Mouse (Mus musculus): ENCODE data around the gene AI661453.

AI661453 gene

GRCm38 (mm10) chr17:47501531-47501930 lies 65.1 kb downstream of the AI661453 start:
- CTCF ChIA-PET, result interaction anchor here (0.8 to 1.2 kb wide), 2 partner anchors 9 to 22 kb away, joined by 3 to 5 read pairs; no protein-coding TSS in a partner anchor

- CTCF ChIA-PET, result interaction anchor here (0.8 to 1.2 kb wide), 2 partner anchors 9 to 21 kb away, joined by 3 to 5 read pairs; no protein-coding TSS in a partner anchor
Measured at GRCm38 (mm10) chr17:47501946-47502706, 65.7 kb downstream of the AI661453 start, which contains the start of gene Taf8. Gene Taf8 (minus strand): TSS chr17:47502292.

- CTCF ChIA-PET, result interaction anchor here (1.2 kb wide), 1 partner anchor 8 kb away, joined by 3 read pairs; no protein-coding TSS in a partner anchor
Measured at GRCm38 (mm10) chr17:47502707-47503045, 66.3 kb downstream of the AI661453 start.

GRCm38 (mm10) chr17:47503689-47504088 lies 67.3 kb downstream of the AI661453 start:
- CTCF ChIA-PET, result no interaction called here

GRCm38 (mm10) chr17:47504228-47504627 lies 67.8 kb downstream of the AI661453 start:
- CTCF ChIA-PET, result no interaction called here

- CTCF ChIA-PET, result interaction anchor here (0.7 kb wide), 1 partner anchor 119 kb away, joined by 3 read pairs; no protein-coding TSS in a partner anchor
Measured at GRCm38 (mm10) chr17:47504941-47505346, 68.5 kb downstream of the AI661453 start, which contains the start of gene Ccnd3. Gene Ccnd3 (plus strand): TSS chr17:47505051.

GRCm38 (mm10) chr17:47505566-47505965 lies 69.2 kb downstream of the AI661453 start:
- CTCF ChIA-PET, result interaction anchor here (0.7 kb wide), 2 partner anchors 11 to 119 kb away, joined by 3 to 7 read pairs; no protein-coding TSS in a partner anchor

GRCm38 (mm10) chr17:47506042-47506441 lies 69.6 kb downstream of the AI661453 start:
- CTCF ChIA-PET, result interaction anchor here (0.7 kb wide), 1 partner anchor 12 kb away, joined by 7 read pairs; no protein-coding TSS in a partner anchor

- CTCF ChIA-PET, result no interaction called here
Measured at GRCm38 (mm10) chr17:47506697-47507096, 70.3 kb downstream of the AI661453 start.

GRCm38 (mm10) chr17:47507523-47507922 lies 71.1 kb downstream of the AI661453 start:
- CTCF ChIA-PET, result no interaction called here

- CTCF ChIA-PET, result interaction anchor here (0.7 kb wide), 1 partner anchor 1990 kb away, joined by 20 read pairs; no protein-coding TSS in a partner anchor
Measured at GRCm38 (mm10) chr17:47508012-47508608, 71.7 kb downstream of the AI661453 start.

GRCm38 (mm10) chr17:47509031-47509705 lies 72.8 kb downstream of the AI661453 start:
- CTCF ChIA-PET, result no interaction called here

GRCm38 (mm10) chr17:47511111-47512020 lies 75.0 kb downstream of the AI661453 start:
- CTCF ChIA-PET, result interaction anchor here (0.7 to 1.5 kb wide), 10 partner anchors 9 to 100 kb away, joined by 3 to 5 read pairs (median 4); partner anchors contain the start of genes Bysl, Gm20517, Med20 and Taf8

- CTCF ChIA-PET, result interaction anchor here (1.1 kb wide), 1 partner anchor 37 kb away, joined by 6 read pairs; no protein-coding TSS in a partner anchor
Measured at GRCm38 (mm10) chr17:47512956-47513775, 76.8 kb downstream of the AI661453 start.

- CTCF ChIA-PET, result interaction anchor here (0.6 kb wide), 1 partner anchor 80 kb away, joined by 30 read pairs; no protein-coding TSS in a partner anchor
Measured at GRCm38 (mm10) chr17:47515180-47515844, 78.9 kb downstream of the AI661453 start.

GRCm38 (mm10) chr17:47516232-47516631 lies 79.8 kb downstream of the AI661453 start:
- CTCF ChIA-PET, result interaction anchor here (0.6 kb wide), 1 partner anchor 79 kb away, joined by 30 read pairs; no protein-coding TSS in a partner anchor

GRCm38 (mm10) chr17:47518205-47518604 lies 81.8 kb downstream of the AI661453 start:
- CTCF ChIA-PET, result interaction anchor here (0.6 kb wide), 1 partner anchor 134 kb away, joined by 4 read pairs; no protein-coding TSS in a partner anchor
